ENCODE assay signal across 9 mouse cellular contexts in the genomic region with DNA sequence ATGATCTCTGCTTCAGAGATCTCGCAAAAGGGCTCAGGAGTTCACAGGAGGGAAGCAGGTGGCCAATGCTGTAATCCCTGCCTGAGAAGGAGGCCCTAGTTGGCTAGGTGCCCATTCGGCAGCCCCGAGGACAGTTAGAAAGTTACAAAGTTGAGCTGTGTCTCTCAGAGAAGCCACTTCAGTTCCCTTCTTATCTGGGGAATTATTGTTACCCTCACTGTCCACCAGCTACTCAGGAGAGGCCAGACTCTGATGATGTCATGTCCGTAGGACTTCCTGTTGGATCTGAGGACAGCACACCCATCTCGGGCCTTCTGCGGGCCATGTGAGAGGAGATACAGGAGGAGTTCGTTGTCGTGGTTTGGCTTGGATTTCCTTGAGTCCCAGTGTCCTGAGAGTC. TPM values are rescaled to one million over a fixed set of nuclear protein-coding genes. Genes with fewer than 3 reads are reported as not detected.
DNase-seq lines count a peak whose midpoint lies in the region; ATAC-seq lines count a peak whose summit lies in the region.
"Had no signal": no experiment of that assay in that cellular context is flagged by ENCODE, and none has a peak within 500 bp of the region (broad histone marks: within the 10 kb centered on the region; RNA-seq: fewer than 3 reads in every experiment).

No protein-coding gene starts in this region.

- H3K27me3 ChIP-seq in hindbrain, embryonic 16.5 days (replicated peaks; ENCODE audit: control insufficient read depth, insufficient read depth, low read length): peaks cover 10% of the 10 kb centered on the region
- peaks cover 9% of the 10 kb centered on the region; the same call in 1 of the 2 replicates for H3K27me3 ChIP-seq in hindbrain, embryonic 14.5 days (ENCODE audit: control insufficient read depth, insufficient read depth, low read length)
- peaks cover 4% of the 10 kb centered on the region; the same call in 1 of the 2 replicates for H3K27me3 ChIP-seq in heart, embryonic 15.5 days
- H3K27me3 ChIP-seq in lung, embryonic 16.5 days (ENCODE audit: control insufficient read depth, insufficient read depth, low read depth, low read length): no peaks in the 10 kb centered on the region; the same call in 1 of the 2 replicates
- peaks cover 5% of the 10 kb centered on the region; the same call in 1 of the 2 replicates for H3K27me3 ChIP-seq in midbrain, embryonic 15.5 days (replicated peaks)

- no peak for ATAC-seq in hindbrain, embryonic 16.5 days
- ATAC-seq in hindbrain, embryonic 14.5 days (ENCODE audit: low FRiP score): no peak
- ATAC-seq in heart, embryonic 15.5 days (replicated peaks; ENCODE audit: insufficient number of reproducible peaks, insufficient read depth, low FRiP score, low read depth): no peak
- no peak for ATAC-seq in lung, embryonic 16.5 days (ENCODE audit: low read depth)
- ATAC-seq in midbrain, embryonic 15.5 days (replicated peaks): no peak

- H3K4me3 ChIP-seq in hindbrain, embryonic 16.5 days (ENCODE audit: low read length): no peak overlapping the region
- H3K4me3 ChIP-seq in hindbrain, embryonic 14.5 days (replicated peaks; ENCODE audit: low read length): no peak overlapping the region
- no peak overlapping the region for H3K4me3 ChIP-seq in heart, embryonic 15.5 days
- no peak overlapping the region for H3K4me3 ChIP-seq in lung, embryonic 16.5 days (ENCODE audit: low read length)
- no peak overlapping the region for H3K4me3 ChIP-seq in midbrain, embryonic 15.5 days

- WGBS in hindbrain, embryonic 16.5 days: 69% methylated on average over 8 of the region's 8 CpGs
- WGBS in hindbrain, embryonic 14.5 days: 74% methylated on average over 8 of the region's 8 CpGs
- 28% methylated on average over 8 of the region's 8 CpGs for WGBS in heart, embryonic 15.5 days
- WGBS in lung, embryonic 16.5 days: 34% methylated on average over 8 of the region's 8 CpGs
- 77% methylated on average over 8 of the region's 8 CpGs for WGBS in midbrain, embryonic 15.5 days

- H3K9me3 ChIP-seq in hindbrain, embryonic 16.5 days (ENCODE audit: control insufficient read depth, low read length): no peaks in the 10 kb centered on the region
- no peaks in the 10 kb centered on the region for H3K9me3 ChIP-seq in hindbrain, embryonic 14.5 days (ENCODE audit: control insufficient read depth, low read length)
- no peaks in the 10 kb centered on the region for H3K9me3 ChIP-seq in heart, embryonic 15.5 days (replicated peaks)
- no peaks in the 10 kb centered on the region for H3K9me3 ChIP-seq in lung, embryonic 16.5 days (ENCODE audit: control insufficient read depth, low read length)
- H3K9me3 ChIP-seq in midbrain, embryonic 15.5 days: no peaks in the 10 kb centered on the region

- no peak overlapping the region for H3K9ac ChIP-seq in hindbrain, embryonic 16.5 days (ENCODE audit: low read depth, low read length)
- H3K9ac ChIP-seq in hindbrain, embryonic 14.5 days: no peak overlapping the region
- 0 out of 2 replicates have a peak overlapping the region, but pooled peaks have one; percentile 2 for H3K9ac ChIP-seq in heart, embryonic 15.5 days
- H3K9ac ChIP-seq in lung, embryonic 16.5 days (ENCODE audit: low read length): 0 out of 2 replicates have a peak overlapping the region, but pooled peaks have one; percentile 4
- no peak overlapping the region for H3K9ac ChIP-seq in midbrain, embryonic 15.5 days

- H3K36me3 ChIP-seq in hindbrain, embryonic 16.5 days (ENCODE audit: control insufficient read depth, insufficient read depth, low read length): no peaks in the 10 kb centered on the region
- no peaks in the 10 kb centered on the region for H3K36me3 ChIP-seq in hindbrain, embryonic 14.5 days (replicated peaks; ENCODE audit: control insufficient read depth, insufficient read depth)
- H3K36me3 ChIP-seq in heart, embryonic 15.5 days: no peaks in the 10 kb centered on the region
- H3K36me3 ChIP-seq in lung, embryonic 16.5 days (ENCODE audit: control insufficient read depth, insufficient read depth, low read length): no peaks in the 10 kb centered on the region
- no peaks in the 10 kb centered on the region for H3K36me3 ChIP-seq in midbrain, embryonic 15.5 days (replicated peaks)

- DNase-seq in hindbrain, embryonic 14.5 days (ENCODE audit: low spot score): no peak
- DNase-seq in brain, adult 2 months (ENCODE audit: low read depth, low spot score): peak; percentile 36
- no peak for DNase-seq in yolk sac, embryonic 10.5 days (ENCODE audit: low spot score)
- no peak for DNase-seq in right cerebral cortex, postnatal 4 days
- DNase-seq: thymus, postnatal 4 days had no signal

- no peak overlapping the region for H3K4me2 ChIP-seq in hindbrain, embryonic 16.5 days (ENCODE audit: low read length)
- no peak overlapping the region for H3K4me2 ChIP-seq in hindbrain, embryonic 14.5 days (replicated peaks)
- 0 out of 2 replicates have a peak overlapping the region, but pooled peaks have one; percentile 13 for H3K4me2 ChIP-seq in heart, embryonic 15.5 days
- H3K4me2 ChIP-seq in lung, embryonic 16.5 days (ENCODE audit: low read depth, low read length): no peak overlapping the region
- no peak overlapping the region for H3K4me2 ChIP-seq in midbrain, embryonic 15.5 days

- H3K4me1 ChIP-seq in hindbrain, embryonic 16.5 days (ENCODE audit: control insufficient read depth, insufficient read depth, low read depth, low read length): peaks cover 25% of the 10 kb centered on the region
- peaks cover 23% of the 10 kb centered on the region for H3K4me1 ChIP-seq in hindbrain, embryonic 14.5 days (replicated peaks; ENCODE audit: control insufficient read depth, insufficient read depth, low read length)
- H3K4me1 ChIP-seq in heart, embryonic 15.5 days (replicated peaks): peaks cover 49% of the 10 kb centered on the region
- H3K4me1 ChIP-seq in lung, embryonic 16.5 days (replicated peaks; ENCODE audit: control insufficient read depth, insufficient read depth, low read length): peaks cover 26% of the 10 kb centered on the region
- H3K4me1 ChIP-seq in midbrain, embryonic 15.5 days: peaks cover 17% of the 10 kb centered on the region

- H3K27ac ChIP-seq in hindbrain, embryonic 16.5 days (ENCODE audit: low read depth, low read length): 0 out of 2 replicates have a peak overlapping the region, but pooled peaks have one; percentile 9
- no peak overlapping the region for H3K27ac ChIP-seq in hindbrain, embryonic 14.5 days
- peak overlapping the region; percentile 52 for H3K27ac ChIP-seq in heart, embryonic 15.5 days
- no peak overlapping the region for H3K27ac ChIP-seq in lung, embryonic 16.5 days (ENCODE audit: low read length)
- H3K27ac ChIP-seq in midbrain, embryonic 15.5 days: no peak overlapping the region

RNA-seq across cellular contexts. Expression of gene Ttyh2, which starts 4.4 kb away (rescaled TPM):
- 31.6 and 40.7 TPM in 2 replicates for polyA plus RNA-seq in hindbrain, embryonic 16.5 days (2015; fragmentation: Nextera tagmentation; extraction: Ambion mirVana)
- polyA plus RNA-seq in hindbrain, embryonic 14.5 days (2014; fragmentation: Nextera tagmentation; extraction: Ambion mirVana): 32.0 and 35.1 TPM in 2 replicates
- 9.3 and 11.6 TPM in 2 replicates for polyA plus RNA-seq in heart, embryonic 15.5 days (2015; fragmentation: Nextera tagmentation; extraction: Ambion mirVana)
- polyA plus RNA-seq in lung, embryonic 16.5 days (2015; fragmentation: Nextera tagmentation; extraction: Ambion mirVana): 13.7 and 14.1 TPM in 2 replicates
- 29.4 and 32.3 TPM in 2 replicates for polyA plus RNA-seq in midbrain, embryonic 15.5 days (2015; fragmentation: Nextera tagmentation; extraction: Ambion mirVana)

RNA-seq across cellular contexts. Expression of gene Rpl38, which starts 11.3 kb away (rescaled TPM):
- polyA plus RNA-seq in hindbrain, embryonic 16.5 days (2015; fragmentation: Nextera tagmentation; extraction: Ambion mirVana): 578 and 579 TPM in 2 replicates
- polyA plus RNA-seq in hindbrain, embryonic 14.5 days (2014; fragmentation: Nextera tagmentation; extraction: Ambion mirVana): 694 and 869 TPM in 2 replicates
- polyA plus RNA-seq in heart, embryonic 15.5 days (2015; fragmentation: Nextera tagmentation; extraction: Ambion mirVana): 553 and 775 TPM in 2 replicates
- 787 and 914 TPM in 2 replicates for polyA plus RNA-seq in lung, embryonic 16.5 days (2015; fragmentation: Nextera tagmentation; extraction: Ambion mirVana)
- polyA plus RNA-seq in midbrain, embryonic 15.5 days (2015; fragmentation: Nextera tagmentation; extraction: Ambion mirVana): 628 and 640 TPM in 2 replicates

RNA-seq across cellular contexts. Expression of gene Dnaic2, which starts 47.6 kb away (rescaled TPM):
- polyA plus RNA-seq in hindbrain, embryonic 16.5 days (2015; fragmentation: Nextera tagmentation; extraction: Ambion mirVana): 2.5 and 3.0 TPM in 2 replicates
- 1.9 and 2.5 TPM in 2 replicates for polyA plus RNA-seq in hindbrain, embryonic 14.5 days (2014; fragmentation: Nextera tagmentation; extraction: Ambion mirVana)
- 0.64 and 1.0 TPM in 2 replicates for polyA plus RNA-seq in heart, embryonic 15.5 days (2015; fragmentation: Nextera tagmentation; extraction: Ambion mirVana)
- 7.1 and 8.5 TPM in 2 replicates for polyA plus RNA-seq in lung, embryonic 16.5 days (2015; fragmentation: Nextera tagmentation; extraction: Ambion mirVana)
- 3.0 and 3.4 TPM in 2 replicates for polyA plus RNA-seq in midbrain, embryonic 15.5 days (2015; fragmentation: Nextera tagmentation; extraction: Ambion mirVana)

Comparison
In these comparisons a context has a peak if more than half of its experiments do, and no peak if none do; other contexts are left out.
1. H3K27ac ChIP-seq: peak in hindbrain, embryonic 16.5 days (single experiment) and heart, embryonic 15.5 days (single experiment); none in hindbrain, embryonic 14.5 days (single experiment), lung, embryonic 16.5 days (single experiment) and midbrain, embryonic 15.5 days (single experiment).
2. H3K9ac ChIP-seq: peak in heart, embryonic 15.5 days (single experiment) and lung, embryonic 16.5 days (single experiment); none in hindbrain, embryonic 16.5 days (single experiment), hindbrain, embryonic 14.5 days (single experiment) and midbrain, embryonic 15.5 days (single experiment).